Mouse (Mus musculus): ENCODE measurements around the gene Ephb4. TPM values are rescaled to one million over a fixed set of nuclear protein-coding genes. Genes with fewer than 3 reads are reported as not detected.

Ephb4 gene
- 10 to 100 TPM; 18.1 to 60.6 TPM for polyA plus RNA-seq (2012; fragmentation: generic; extraction: Trizol)

GRCm38 (mm10) chr5:137349384-137350204 lies at the start of gene Ephb4:
Gene Ephb4, plus strand, starts transcription at chr5:137350109.

GRCm38 (mm10) chr5:137307071-137307912 lies 42.6 kb upstream of the Ephb4 start, which contains the start of gene Srrt:
Gene Srrt, minus strand, starts transcription at chr5:137307674.

GRCm38 (mm10) chr5:137314193-137315083 lies 35.5 kb upstream of the Ephb4 start, which contains the start of gene Trip6:
Gene Trip6, minus strand, starts transcription at chr5:137314404.

GRCm38 (mm10) chr5:137333512-137334174 lies 16.3 kb upstream of the Ephb4 start, which contains the start of gene Slc12a9:
Gene Slc12a9, minus strand, starts transcription at chr5:137333597.

Other genes with a start within 250 kb of the Ephb4 start
- gene Trim56, start 233.9 kb upstream of the Ephb4 start, polyA plus RNA-seq (2012; fragmentation: generic; extraction: Trizol): 1 to 10 TPM in 1 of 2 experiments, under 1 TPM in 1; 0.49 to 8.3 TPM
- gene Muc3, start 200.8 kb upstream of the Ephb4 start, polyA plus RNA-seq (2012; fragmentation: generic; extraction: Trizol): not detected
- not detected for gene Muc3a, start 137.7 kb upstream of the Ephb4 start, polyA plus RNA-seq (2012; fragmentation: generic; extraction: Trizol)
- under 1 TPM; 0.02 to 0.06 TPM for gene Ache, start 62.6 kb upstream of the Ephb4 start, polyA plus RNA-seq (2012; fragmentation: generic; extraction: Trizol)
- 10 to 100 TPM in 1 of 2 experiments, 1 to 10 TPM in 1; 3.2 to 12.3 TPM for gene Ufsp1, start 55.5 kb upstream of the Ephb4 start, polyA plus RNA-seq (2012; fragmentation: generic; extraction: Trizol)
- gene Srrt, start 42.4 kb upstream of the Ephb4 start, polyA plus RNA-seq (2012; fragmentation: generic; extraction: Trizol): 100 to 1,000 TPM in 1 of 2 experiments, 10 to 100 TPM in 1; 73.5 to 116 TPM
- gene Trip6, start 35.7 kb upstream of the Ephb4 start, polyA plus RNA-seq (2012; fragmentation: generic; extraction: Trizol): 10 to 100 TPM; 88.5 to 94.3 TPM
- gene Slc12a9, start 16.5 kb upstream of the Ephb4 start, polyA plus RNA-seq (2012; fragmentation: generic; extraction: Trizol): 10 to 100 TPM in 1 of 2 experiments, 1 to 10 TPM in 1; 6.4 to 15.2 TPM
- gene Zan, start 127.0 kb downstream of the Ephb4 start, polyA plus RNA-seq (2012; fragmentation: generic; extraction: Trizol): under 1 TPM; 0.06 to 0.25 TPM
- 10 to 100 TPM; 44.2 to 57.6 TPM for gene Pop7, start 152.4 kb downstream of the Ephb4 start, polyA plus RNA-seq (2012; fragmentation: generic; extraction: Trizol)
- 10 to 100 TPM in 1 of 2 experiments, 1 to 10 TPM in 1; 2.8 to 14.6 TPM for gene Gigyf1, start 168.4 kb downstream of the Ephb4 start, polyA plus RNA-seq (2012; fragmentation: generic; extraction: Trizol)
- gene Epo, start 183.1 kb downstream of the Ephb4 start, polyA plus RNA-seq (2012; fragmentation: generic; extraction: Trizol): not detected
- gene Gnb2, start 183.4 kb downstream of the Ephb4 start, polyA plus RNA-seq (2012; fragmentation: generic; extraction: Trizol): 100 to 1,000 TPM; 814 to 936 TPM
- gene Actl6b, start 203.4 kb downstream of the Ephb4 start, polyA plus RNA-seq (2012; fragmentation: generic; extraction: Trizol): not detected
- under 1 TPM in 1 of 2 experiments, not detected in 1; 0.06 TPM for gene Tfr2, start 219.7 kb downstream of the Ephb4 start, polyA plus RNA-seq (2012; fragmentation: generic; extraction: Trizol)